Mouse (Mus musculus) leukemia stem cell, adult 10-12 weeks (primary cell): Measurements from ENCODE around the gene Zfp367. TPM values are rescaled to one million over a fixed set of nuclear protein-coding genes. Genes with fewer than 3 reads are reported as not detected.

ENCODE experiments used
- polyA plus RNA-seq: library from polyadenylated mRNA; stranded (reverse); fragments of >175 nt; gene quantifications from 2 replicates; pipeline ENCODE4 v1.2.3, GENCODE M21; 2012; ENCODE audit warnings: low replicate concordance

The Zfp367 gene
- 9.4 and 13.5 TPM in 2 replicates for polyA plus RNA-seq

DNA sequence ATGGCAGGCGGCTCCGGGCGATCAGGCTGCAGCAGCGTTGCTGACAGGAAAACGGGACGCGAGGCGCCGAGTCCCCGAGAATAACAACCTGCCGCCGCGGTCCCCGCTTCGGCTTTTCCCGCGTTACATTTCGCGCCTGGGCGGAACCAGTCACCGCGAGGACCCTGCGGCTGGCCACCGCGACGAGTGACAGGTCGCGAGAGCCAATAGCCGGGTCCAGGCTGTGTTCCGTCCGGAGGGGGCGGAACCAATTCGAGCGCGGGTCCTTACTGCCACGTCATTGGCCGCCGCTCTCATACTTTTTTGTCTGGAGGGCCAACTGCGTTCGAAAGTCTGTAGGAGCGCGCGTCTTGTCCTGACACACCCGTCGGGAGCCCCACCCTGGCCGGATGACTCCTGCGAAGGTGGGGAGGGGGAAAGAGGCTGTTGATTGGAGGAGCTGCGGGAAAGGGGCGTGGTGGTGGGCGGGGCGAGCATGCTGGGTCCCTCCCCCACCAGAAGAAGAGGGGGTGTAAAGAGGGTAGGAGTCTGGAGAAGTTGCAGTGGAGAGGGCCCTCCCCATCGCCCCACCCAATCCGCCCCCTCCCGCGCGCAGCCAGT lies at the start of gene Zfp367:
TSS of gene Zfp367 (minus strand) at position 120 of the 600 bp plus-strand sequence.

GRCm38 (mm10) chr13:64161548-64161915 lies 8.5 kb upstream of the Zfp367 start, which contains the start of gene Habp4:
Gene Habp4 (plus strand): TSS chr13:64161824.

GRCm38 (mm10) chr13:64128858-64129615 lies 24.0 kb downstream of the Zfp367 start, which contains the start of gene Slc35d2:
Gene Slc35d2 (minus strand): TSS chr13:64129368.

GRCm38 (mm10) chr13:64089130-64089529 lies 63.9 kb downstream of the Zfp367 start, which contains the start of gene Hsd17b3:
Gene Hsd17b3 (minus strand): TSS chr13:64089230.

Other genes starting within 250 kb of the Zfp367 start
- not detected in 2 replicates for gene Hsd17b3, start 64.0 kb downstream of the Zfp367 start, polyA plus RNA-seq
- gene Slc35d2, start 23.8 kb downstream of the Zfp367 start, polyA plus RNA-seq: 7.3 and 10.8 TPM in 2 replicates
- gene Habp4, start 8.6 kb upstream of the Zfp367 start, polyA plus RNA-seq: 20.2 and 85.4 TPM in 2 replicates
- 0.25 and 0.71 TPM in 2 replicates for gene Cdc14b, start 122.1 kb upstream of the Zfp367 start, polyA plus RNA-seq
- 1.2 and 1.8 TPM in 2 replicates for gene Aaed1, start 159.5 kb upstream of the Zfp367 start, polyA plus RNA-seq
- gene Ctsl, start 217.7 kb upstream of the Zfp367 start, polyA plus RNA-seq: 0.43 and 2.4 TPM in 2 replicates